Mouse (Mus musculus) limb, embryonic 11.5 days (tissue): ENCODE measurements around the gene Sparc. TPM values are rescaled to one million over a fixed set of nuclear protein-coding genes. Genes with fewer than 3 reads are reported as not detected.

Source experiments
- ATAC-seq: fragments of 200-750 bp; cut with Nextera tagmentation; 2 replicates; pipeline ENCODE4 v1.8.0; 2017; ENCODE audit warnings: low read depth; ENCODE audit not compliant: insufficient number of reproducible peaks, low FRiP score, low TSS enrichment
- DNase-seq: peaks from one replicate; pipeline ENCODE4 v3.0.0-alpha.2; 2015; ENCODE audit warnings: low spot score
- H3K27ac ChIP-seq: fragments of 300-500 bp; sonication (generic); replicated peaks from 2 replicates; pipeline ENCODE4 v1.5.1; 2014; ENCODE audit warnings: low read depth, mild to moderate bottlenecking, low read length
- H3K27me3 ChIP-seq: fragments of 300-500 bp; sonication (generic); 2 replicates; pipeline ENCODE4 v1.6.1; 2014; ENCODE audit warnings: mild to moderate bottlenecking, low read length, mixed read lengths; ENCODE audit not compliant: control insufficient read depth, insufficient read depth
- H3K36me3 ChIP-seq: fragments of 300-500 bp; sonication (generic); 2 replicates; pipeline ENCODE4 v1.6.1; 2014; ENCODE audit warnings: mild to moderate bottlenecking, low read length, moderate library complexity, mixed read lengths; ENCODE audit not compliant: control insufficient read depth, insufficient read depth
- H3K4me1 ChIP-seq: fragments of 300-500 bp; sonication (generic); 2 replicates; pipeline ENCODE4 v1.6.1; 2014; ENCODE audit warnings: low read length, mixed read lengths; ENCODE audit not compliant: control insufficient read depth, insufficient read depth
- H3K4me2 ChIP-seq: fragments of 300-500 bp; sonication (generic); 2 replicates; pipeline ENCODE4 v1.6.1; 2014; ENCODE audit warnings: low read depth, mild to moderate bottlenecking, moderate library complexity; ENCODE audit not compliant: severe bottlenecking
- H3K4me3 ChIP-seq: fragments of 300-500 bp; sonication (generic); 2 replicates; pipeline ENCODE4 v1.5.1; 2014; ENCODE audit warnings: low read depth, low read length
- H3K9ac ChIP-seq: fragments of 300-500 bp; sonication (generic); 2 replicates; pipeline ENCODE4 v1.6.1; 2014; ENCODE audit warnings: mild to moderate bottlenecking, low read length
- H3K9me3 ChIP-seq: fragments of 300-500 bp; sonication (generic); 2 replicates; pipeline ENCODE4 v1.6.1; 2016; ENCODE audit warnings: low read length; ENCODE audit not compliant: control insufficient read depth
- WGBS: fragments of 180-500 bp; shearing (Covaris S2); extraction: QIAGEN DNeasy Blood & Tissue Kit; methylation state at CpG from one replicate; pipeline ENCODE4 v1.1.7; 2014; 5-methylcytosine and 5-hydroxymethylcytosine counted together
- polyA plus RNA-seq: library from polyadenylated mRNA; unstranded; fragments of >200 nt; fragmentation: Nextera tagmentation; extraction: Ambion mirVana; gene quantifications from 2 replicates; pipeline ENCODE4 v1.2.1, GENCODE M21; 2014

Gene Sparc
- polyA plus RNA-seq, 1 experiment from 2014 or later, result 249 TPM

GRCm38 (mm10) chr11:55395073-55395642, 27.8 kb downstream of the Sparc start:
- no peaks in the 10 kb centered on the region for H3K9me3 ChIP-seq
- no peak overlapping the region for H3K9ac ChIP-seq
- 70% methylated on average over 7 of the region's 7 CpGs for WGBS
- H3K27me3 ChIP-seq, result no peaks in the 10 kb centered on the region
- no peak overlapping the region for H3K4me2 ChIP-seq
- peaks cover 5% of the 10 kb centered on the region for H3K36me3 ChIP-seq
- no peak overlapping the region for H3K27ac ChIP-seq
- DNase-seq (no peak), ATAC-seq (no peak)
- no peak overlapping the region for H3K4me3 ChIP-seq
- H3K4me1 ChIP-seq, result no peaks in the 10 kb centered on the region

GRCm38 (mm10) chr11:55394592-55394991, 28.4 kb downstream of the Sparc start:
- Histone ChIP-seq H3K9me3 (no peaks in the 10 kb centered on the region), H3K4me3 (no peak overlapping the region), H3K9ac (no peak overlapping the region), H3K4me2 (no peak overlapping the region), H3K27me3 (no peaks in the 10 kb centered on the region), H3K36me3 (peaks cover 5% of the 10 kb centered on the region), H3K27ac (no peak overlapping the region), H3K4me1 (no peaks in the 10 kb centered on the region)
- no peak for ATAC-seq
- WGBS, result 67% methylated on average over 6 of the region's 6 CpGs
- DNase-seq, result no peak

GRCm38 (mm10) chr11:55392474-55392873, 30.5 kb downstream of the Sparc start:
- Histone ChIP-seq H3K36me3 (peaks cover 3% of the 10 kb centered on the region), H3K27me3 (no peaks in the 10 kb centered on the region), H3K4me3 (no peak overlapping the region), H3K4me2 (no peak overlapping the region), H3K27ac (no peak overlapping the region), H3K9me3 (no peaks in the 10 kb centered on the region), H3K9ac (no peak overlapping the region), H3K4me1 (no peaks in the 10 kb centered on the region)
- no peak for ATAC-seq
- WGBS, result 34% methylated on average over 10 of the region's 10 CpGs
- DNase-seq, result no peak

GRCm38 (mm10) chr11:55389778-55390177, 33.2 kb downstream of the Sparc start:
- DNase-seq (peak; percentile 79), ATAC-seq (no peak)
- Histone ChIP-seq H3K4me1 (no peaks in the 10 kb centered on the region), H3K27ac (no peak overlapping the region), H3K4me3 (no peak overlapping the region), H3K9me3 (no peaks in the 10 kb centered on the region), H3K36me3 (no peaks in the 10 kb centered on the region), H3K27me3 (no peaks in the 10 kb centered on the region), H3K4me2 (no peak overlapping the region), H3K9ac (no peak overlapping the region)
- 0% methylated on average over 2 of the region's 2 CpGs for WGBS

- no peak overlapping the region for H3K4me2 ChIP-seq
- no peaks in the 10 kb centered on the region for H3K36me3 ChIP-seq
- H3K9ac ChIP-seq, result no peak overlapping the region
- H3K4me1 ChIP-seq, result no peaks in the 10 kb centered on the region
- ATAC-seq (no peak), DNase-seq (no peak)
- H3K9me3 ChIP-seq, result no peaks in the 10 kb centered on the region
- H3K4me3 ChIP-seq, result no peak overlapping the region
- H3K27me3 ChIP-seq, result no peaks in the 10 kb centered on the region
- no peak overlapping the region for H3K27ac ChIP-seq
- 47% methylated on average over 8 of the region's 8 CpGs for WGBS
These were observed 35.4 kb downstream of the Sparc start for GRCm38 (mm10) chr11:55387576-55387975.

- peak; percentile 71 for ATAC-seq
- peak; percentile 94 for DNase-seq
- Histone ChIP-seq H3K9ac (no peak overlapping the region), H3K4me1 (no peaks in the 10 kb centered on the region), H3K27ac (no peak overlapping the region), H3K36me3 (no peaks in the 10 kb centered on the region), H3K4me2 (no peak overlapping the region), H3K9me3 (no peaks in the 10 kb centered on the region), H3K4me3 (no peak overlapping the region), H3K27me3 (no peaks in the 10 kb centered on the region)
- WGBS, result 15% methylated on average over 11 of the region's 11 CpGs
These were observed 36.4 kb downstream of the Sparc start for GRCm38 (mm10) chr11:55386424-55387063.

- WGBS, result 29% methylated on average over 6 of the region's 6 CpGs
- Histone ChIP-seq H3K4me1 (no peaks in the 10 kb centered on the region), H3K27me3 (no peaks in the 10 kb centered on the region), H3K9ac (no peak overlapping the region), H3K4me3 (no peak overlapping the region), H3K27ac (no peak overlapping the region), H3K36me3 (no peaks in the 10 kb centered on the region), H3K4me2 (no peak overlapping the region), H3K9me3 (no peaks in the 10 kb centered on the region)
- DNase-seq (no peak), ATAC-seq (no peak)
These were observed 39.4 kb downstream of the Sparc start for GRCm38 (mm10) chr11:55383463-55384045.

GRCm38 (mm10) chr11:55380908-55381307, 42.1 kb downstream of the Sparc start:
- DNase-seq, result no peak
- no peak overlapping the region for H3K4me2 ChIP-seq
- H3K4me1 ChIP-seq, result no peaks in the 10 kb centered on the region
- H3K27me3 ChIP-seq, result no peaks in the 10 kb centered on the region
- H3K9ac ChIP-seq, result no peak overlapping the region
- H3K36me3 ChIP-seq, result no peaks in the 10 kb centered on the region
- no peak for ATAC-seq
- no peak overlapping the region for H3K4me3 ChIP-seq
- WGBS, result 79% methylated on average over 6 of the region's 6 CpGs
- H3K9me3 ChIP-seq, result no peaks in the 10 kb centered on the region
- no peak overlapping the region for H3K27ac ChIP-seq
